Mouse (Mus musculus): Measurements from ENCODE around the gene Olfr1349.

GRCm38 (mm10) chr7:6521666-6522065 lies 1.1 kb downstream of the Olfr1349 start:
- TF ChIP-seq GATA1 (IDR thresholded peaks at IDR 0.05; ENCODE audit: low read length) (no peak), TAL1 (IDR thresholded peaks at IDR 0.05; ENCODE audit: low read length) (no peak)
